Mouse (Mus musculus): ENCODE measurements around the gene Csrp3.

GRCm38 (mm10) chr7:48846755-48847154, 1.1 kb downstream of the Csrp3 start:
- TF ChIP-seq CTCF (IDR thresholded peaks at IDR 0.05) (peak; percentile 61), POLR2A (IDR thresholded peaks at IDR 0.05; ENCODE audit: insufficient read depth, low read depth, low read length) (peak; percentile 62; the same call in 1 of the 2 replicates), EP300 (IDR thresholded peaks at IDR 0.05; ENCODE audit: insufficient read depth, low read depth, low read length) (no peak)

Measured in heart, adult 2 months (tissue).